In genomic region chr10:99511514-99512237, GRCm38 (mm10) we compare ENCODE assay signal across 15 mouse cellular contexts.
DNase-seq lines count a peak whose midpoint lies in the region; ATAC-seq lines count a peak whose summit lies in the region.
"Had no signal": no experiment of that assay in that cellular context is flagged by ENCODE, and none has a peak within 500 bp of the region (broad histone marks: within the 10 kb centered on the region; RNA-seq: fewer than 3 reads in every experiment).

No protein-coding gene starts in this region.

- DNase-seq in limb, embryonic 10.5 days (ENCODE audit: low spot score) = no peak
- peak; percentile 23 for DNase-seq in kidney, adult 18-20 months
- peak; percentile 35 to 49 for DNase-seq in kidney, postnatal 36 days
- DNase-seq in left cerebral cortex, adult 9 months (ENCODE audit: low spot score in 2 of 2) = no peak
- DNase-seq in layer of hippocampus, adult 11-12 months (ENCODE audit: low spot score) = no peak
- DNase-seq: adrenal gland, adult 8-10 months; cerebellum, adult 9-11 months; thymus, postnatal 14 days had no signal

- H3K4me1 ChIP-seq in limb, embryonic 13.5 days = peaks cover 5% of the 10 kb centered on the region; the same call in 1 of the 2 replicates
- no peaks in the 10 kb centered on the region; the same call in 1 of the 2 replicates for H3K4me1 ChIP-seq in limb, embryonic 10.5 days
- H3K4me1 ChIP-seq in stomach, embryonic 15.5 days = no peaks in the 10 kb centered on the region
- no peaks in the 10 kb centered on the region for H3K4me1 ChIP-seq in forebrain, embryonic 12.5 days
- H3K4me1 ChIP-seq: forebrain, embryonic 13.5 days; midbrain, embryonic 15.5 days had no signal

- H3K9ac ChIP-seq in limb, embryonic 13.5 days = no peak overlapping the region
- no peak overlapping the region for H3K9ac ChIP-seq in stomach, embryonic 15.5 days
- no peak overlapping the region for H3K9ac ChIP-seq in forebrain, embryonic 12.5 days
- H3K9ac ChIP-seq: forebrain, embryonic 13.5 days; midbrain, embryonic 15.5 days had no signal

- H3K36me3 ChIP-seq in limb, embryonic 13.5 days = no peaks in the 10 kb centered on the region
- no peaks in the 10 kb centered on the region for H3K36me3 ChIP-seq in limb, embryonic 10.5 days
- H3K36me3 ChIP-seq in stomach, embryonic 15.5 days = no peaks in the 10 kb centered on the region
- no peaks in the 10 kb centered on the region for H3K36me3 ChIP-seq in forebrain, embryonic 12.5 days (replicated peaks)
- H3K36me3 ChIP-seq: midbrain, embryonic 15.5 days had no signal

- H3K27me3 ChIP-seq in limb, embryonic 13.5 days = no peaks in the 10 kb centered on the region
- H3K27me3 ChIP-seq in limb, embryonic 10.5 days (ENCODE audit: low read depth, poor library complexity, severe bottlenecking) = no peaks in the 10 kb centered on the region
- no peaks in the 10 kb centered on the region for H3K27me3 ChIP-seq in stomach, embryonic 15.5 days (replicated peaks)
- no peaks in the 10 kb centered on the region for H3K27me3 ChIP-seq in forebrain, embryonic 12.5 days
- H3K27me3 ChIP-seq: forebrain, embryonic 13.5 days; midbrain, embryonic 15.5 days had no signal

- no peak overlapping the region for H3K4me3 ChIP-seq in limb, embryonic 13.5 days
- no peak overlapping the region for H3K4me3 ChIP-seq in limb, embryonic 10.5 days
- H3K4me3 ChIP-seq in stomach, embryonic 15.5 days (replicated peaks) = peak overlapping the region; percentile 13; the same call in 1 of the 2 replicates
- no peak overlapping the region for H3K4me3 ChIP-seq in forebrain, embryonic 12.5 days (replicated peaks)
- H3K4me3 ChIP-seq: forebrain, embryonic 13.5 days; midbrain, embryonic 15.5 days had no signal

- WGBS in limb, embryonic 13.5 days = 66% methylated on average over 17 of the region's 17 CpGs
- 74% methylated on average over 17 of the region's 17 CpGs for WGBS in limb, embryonic 10.5 days
- 61% methylated on average over 17 of the region's 17 CpGs for WGBS in stomach, embryonic 15.5 days
- WGBS in forebrain, embryonic 12.5 days = 78% methylated on average over 17 of the region's 17 CpGs

- peak; percentile 36; the same call in 1 of the 2 replicates for ATAC-seq in limb, embryonic 13.5 days (ENCODE audit: low FRiP score, low read depth)
- peak; percentile 84 for ATAC-seq in stomach, embryonic 15.5 days (ENCODE audit: insufficient read depth, low FRiP score, low read depth)
- no peak for ATAC-seq in forebrain, embryonic 12.5 days (ENCODE audit: low FRiP score)
- ATAC-seq: forebrain, embryonic 13.5 days; inflammation-experienced regulatory T-cells, adult 6 months; midbrain, embryonic 15.5 days had no signal

- H3K27ac ChIP-seq in limb, embryonic 13.5 days = no peak overlapping the region
- no peak overlapping the region for H3K27ac ChIP-seq in limb, embryonic 10.5 days
- H3K27ac ChIP-seq in stomach, embryonic 15.5 days = no peak overlapping the region
- H3K27ac ChIP-seq in forebrain, embryonic 12.5 days = no peak overlapping the region
- H3K27ac ChIP-seq: forebrain, embryonic 13.5 days; midbrain, embryonic 15.5 days had no signal

- H3K9me3 ChIP-seq in limb, embryonic 13.5 days = no peaks in the 10 kb centered on the region
- H3K9me3 ChIP-seq in limb, embryonic 10.5 days (replicated peaks) = no peaks in the 10 kb centered on the region
- H3K9me3 ChIP-seq in stomach, embryonic 15.5 days = no peaks in the 10 kb centered on the region
- H3K9me3 ChIP-seq in forebrain, embryonic 12.5 days = no peaks in the 10 kb centered on the region
- H3K9me3 ChIP-seq: forebrain, embryonic 13.5 days; midbrain, embryonic 15.5 days had no signal

- 0 out of 2 replicates have a peak overlapping the region, but pooled peaks have one; percentile 5 for H3K4me2 ChIP-seq in limb, embryonic 13.5 days (replicated peaks)
- peak overlapping the region; percentile 34; the same call in 1 of the 2 replicates for H3K4me2 ChIP-seq in stomach, embryonic 15.5 days
- H3K4me2 ChIP-seq in forebrain, embryonic 12.5 days = no peak overlapping the region
- H3K4me2 ChIP-seq: forebrain, embryonic 13.5 days; heart, embryonic 11.5 days; midbrain, embryonic 15.5 days had no signal

Comparison
In these comparisons a context has a peak if more than half of its experiments do, and no peak if none do; other contexts are left out.
1. DNase-seq: peak in kidney, adult 18-20 months (single experiment) and kidney, postnatal 36 days (2 of 2); none in limb, embryonic 10.5 days (single experiment), left cerebral cortex, adult 9 months (0 of 2) and layer of hippocampus, adult 11-12 months (single experiment).